Mouse (Mus musculus): ENCODE data around the gene Ilf2.
A peak's percentile ranks its signal among the peaks of the same experiment; 100 is the strongest.

The Ilf2 gene

GRCm38 (mm10) chr3:90508950-90509746 is 33.2 kb downstream of the Ilf2 start, which contains the start of gene Chtop:
Gene Chtop, minus strand, starts transcription at chr3:90509498.
- DNase-seq (ENCODE audit: low read depth, low spot score), result peak; percentile 100

- no peak for DNase-seq (ENCODE audit: low read depth, low spot score)
Observed at GRCm38 (mm10) chr3:90509747-90510123, 33.8 kb downstream of the Ilf2 start.

GRCm38 (mm10) chr3:90512276-90512675 is 36.4 kb downstream of the Ilf2 start:
- DNase-seq (ENCODE audit: low read depth, low spot score), result no peak

GRCm38 (mm10) chr3:90512948-90513642 is 37.2 kb downstream of the Ilf2 start:
- DNase-seq (ENCODE audit: low read depth, low spot score), result no peak

GRCm38 (mm10) chr3:90513796-90514590 is 38.1 kb downstream of the Ilf2 start, which contains the start of the genes S100a1 and S100a13:
Gene S100a1, minus strand, starts transcription at chr3:90514392.
Gene S100a13, plus strand, starts transcription at chr3:90514435.
- DNase-seq (ENCODE audit: low read depth, low spot score), result peak; percentile 51

- DNase-seq (ENCODE audit: low read depth, low spot score), result peak; percentile 68
Observed at GRCm38 (mm10) chr3:90514691-90515090, 38.8 kb downstream of the Ilf2 start.

- DNase-seq (ENCODE audit: low read depth, low spot score), result no peak
Observed at GRCm38 (mm10) chr3:90515242-90515641, 39.3 kb downstream of the Ilf2 start.

GRCm38 (mm10) chr3:90515789-90516188 is 39.9 kb downstream of the Ilf2 start:
- no peak for DNase-seq (ENCODE audit: low read depth, low spot score)

GRCm38 (mm10) chr3:90517711-90518110 is 41.8 kb downstream of the Ilf2 start:
- no peak for DNase-seq (ENCODE audit: low read depth, low spot score)

- peak; percentile 55 for DNase-seq (ENCODE audit: low read depth, low spot score)
Observed at GRCm38 (mm10) chr3:90525421-90525820, 49.5 kb downstream of the Ilf2 start.

GRCm38 (mm10) chr3:90526076-90526475 is 50.1 kb downstream of the Ilf2 start:
- no peak for DNase-seq (ENCODE audit: low read depth, low spot score)

- no peak for DNase-seq (ENCODE audit: low read depth, low spot score)
Observed at GRCm38 (mm10) chr3:90526580-90526979, 50.7 kb downstream of the Ilf2 start, which contains the start of gene S100a14. Gene S100a14, plus strand, starts transcription at chr3:90526856.

- DNase-seq (ENCODE audit: low read depth, low spot score), result no peak
Observed at GRCm38 (mm10) chr3:90527291-90527873, 51.5 kb downstream of the Ilf2 start.

- no peak for DNase-seq (ENCODE audit: low read depth, low spot score)
Observed at GRCm38 (mm10) chr3:90531713-90532112, 55.8 kb downstream of the Ilf2 start.

- no peak for DNase-seq (ENCODE audit: low read depth, low spot score)
Observed at GRCm38 (mm10) chr3:90535446-90535845, 59.5 kb downstream of the Ilf2 start.

- no peak for DNase-seq (ENCODE audit: low read depth, low spot score)
Observed at GRCm38 (mm10) chr3:90537141-90537904, 61.4 kb downstream of the Ilf2 start, which contains the start of gene S100a16. Gene S100a16, plus strand, starts transcription at chr3:90537254.

- DNase-seq (ENCODE audit: low read depth, low spot score), result no peak
Observed at GRCm38 (mm10) chr3:90537905-90538296, 62.0 kb downstream of the Ilf2 start.

All from A20 (cell line).